Mouse (Mus musculus) cerebellum, postnatal 36 days (tissue): ENCODE results near the gene Dcst1.

Experiments used
- DNase-seq, 2 experiments: peaks; one replicate each; pipeline ENCODE4 v3.0.0; 2021 to 2022; ENCODE audit warnings: mixed read lengths in 2 of 2

The Dcst1 gene

GRCm38 (mm10) chr3:89330948-89331347, 34.1 kb downstream of the Dcst1 start:
- no peak for DNase-seq

- DNase-seq, result no peak
Observed at GRCm38 (mm10) chr3:89330346-89330745, 34.7 kb downstream of the Dcst1 start.

GRCm38 (mm10) chr3:89328623-89329022, 36.4 kb downstream of the Dcst1 start:
- no peak for DNase-seq

- DNase-seq, result no peak
Observed at GRCm38 (mm10) chr3:89327371-89327870, 37.6 kb downstream of the Dcst1 start.

- DNase-seq, result no peak
Observed at GRCm38 (mm10) chr3:89325882-89326281, 39.2 kb downstream of the Dcst1 start.

- peak; percentile 45 to 52 for DNase-seq
Observed at GRCm38 (mm10) chr3:89322514-89323165, 42.4 kb downstream of the Dcst1 start, which contains the start of gene Efna3. TSS of gene Efna3 (minus strand) at chr3:89322965.

GRCm38 (mm10) chr3:89322131-89322500, 42.9 kb downstream of the Dcst1 start:
- no peak for DNase-seq

- no peak for DNase-seq
Observed at GRCm38 (mm10) chr3:89321183-89322130, 43.6 kb downstream of the Dcst1 start.

- DNase-seq, result no peak
Observed at GRCm38 (mm10) chr3:89320581-89321182, 44.4 kb downstream of the Dcst1 start.

- no peak for DNase-seq
Observed at GRCm38 (mm10) chr3:89319591-89320350, 45.3 kb downstream of the Dcst1 start.

- no peak for DNase-seq
Observed at GRCm38 (mm10) chr3:89318971-89319590, 46.0 kb downstream of the Dcst1 start.

- DNase-seq, result no peak
Observed at GRCm38 (mm10) chr3:89318316-89318715, 46.7 kb downstream of the Dcst1 start.

GRCm38 (mm10) chr3:89317246-89317645, 47.8 kb downstream of the Dcst1 start:
- DNase-seq, result no peak

- peak; percentile 86 to 90 for DNase-seq
Observed at GRCm38 (mm10) chr3:89316833-89317232, 48.2 kb downstream of the Dcst1 start.

- DNase-seq, result no peak
Observed at GRCm38 (mm10) chr3:89315930-89316831, 48.9 kb downstream of the Dcst1 start.

- DNase-seq, result peak; percentile 76 to 80
Observed at GRCm38 (mm10) chr3:89315195-89315929, 49.7 kb downstream of the Dcst1 start.

GRCm38 (mm10) chr3:89314791-89315190, 50.3 kb downstream of the Dcst1 start:
- DNase-seq, result no peak

- DNase-seq, result no peak
Observed at GRCm38 (mm10) chr3:89314340-89314739, 50.7 kb downstream of the Dcst1 start.

- DNase-seq, result peak; percentile 67 to 70
Observed at GRCm38 (mm10) chr3:89308089-89308488, 57.0 kb downstream of the Dcst1 start.
